Mouse (Mus musculus) lung, adult 2 months (tissue): ENCODE results near the gene Glis2.

Experiments
- CTCF ChIP-seq: fragments of 200-500 bp; IDR thresholded peaks from 2 replicates; pipeline ENCODE4 v1.5.1; 2011; ENCODE audit warnings: mild to moderate bottlenecking, low read length, control low read depth; ENCODE audit not compliant: insufficient read depth
- POLR2A ChIP-seq: fragments of 200-500 bp; IDR thresholded peaks from 2 replicates; pipeline ENCODE4 v1.6.1; 2011; ENCODE audit warnings: low read depth, mild to moderate bottlenecking, control low read depth, low read length, borderline replicate concordance; ENCODE audit errors: extremely low read depth

DNA sequence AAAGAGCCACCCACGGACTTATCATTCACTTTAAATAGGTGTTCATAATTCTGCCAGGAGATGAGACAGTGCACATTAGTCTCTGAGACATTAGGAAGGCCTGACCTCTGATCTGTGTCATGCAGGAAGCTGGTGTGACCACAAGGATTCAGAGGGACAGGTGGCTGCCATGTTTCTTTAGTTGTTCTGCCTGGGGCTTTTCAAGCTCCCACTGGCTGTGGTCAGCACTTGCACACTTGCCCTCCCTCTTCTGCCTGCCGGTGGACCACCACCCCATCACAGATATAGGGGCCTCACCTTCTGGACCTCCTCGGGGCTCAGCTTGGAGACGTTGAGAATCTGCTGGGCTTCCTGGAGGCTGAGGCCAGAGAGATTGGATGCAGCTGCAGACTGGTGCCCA is 22.3 kb downstream of the Glis2 start:
- TF ChIP-seq POLR2A: no peak
- no peak for TF ChIP-seq CTCF
